Mouse (Mus musculus): ENCODE data around the gene 4930578G10Rik. TPM values are rescaled to one million over a fixed set of nuclear protein-coding genes. Genes with fewer than 3 reads are reported as not detected.

4930578G10Rik gene
- total and polyA plus RNA-seq, 2 experiments from 2014 or later = not detected

DNA sequence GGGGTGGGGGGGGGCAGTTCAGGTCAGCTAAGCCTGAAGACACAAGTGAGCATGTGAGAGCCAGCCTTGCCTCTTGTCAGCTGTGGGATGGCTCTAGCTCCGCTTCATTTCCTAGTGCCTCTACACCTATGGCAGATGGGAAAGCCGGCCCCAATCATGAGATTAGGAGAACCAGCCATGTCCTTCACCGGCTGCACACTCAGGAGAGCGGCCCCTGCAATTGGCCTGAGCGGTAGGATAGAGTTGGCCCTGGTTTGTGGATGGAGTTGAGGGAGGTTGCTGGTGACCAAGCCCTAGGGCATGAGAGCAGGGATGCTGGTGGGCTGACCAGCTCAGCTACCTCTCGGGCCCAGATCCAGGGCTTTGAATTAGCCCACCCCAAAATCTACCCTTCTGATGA is 153.5 kb downstream of the 4930578G10Rik start:
- H3K4me3 ChIP-seq (ENCODE audit: low read depth, low read length) = no peak overlapping the region
- TF ChIP-seq CTCF (IDR thresholded peaks at IDR 0.05; ENCODE audit: low read depth) (no peak), EP300 (IDR thresholded peaks at IDR 0.05; ENCODE audit: low read depth) (no peak)
- H3K9me3 ChIP-seq (replicated peaks; ENCODE audit: control insufficient read depth, low read length) = no peaks in the 10 kb centered on the region

GRCm38 (mm10) chr4:42891176-42891575 is 155.8 kb downstream of the 4930578G10Rik start:
- no peak overlapping the region for H3K4me2 ChIP-seq (ENCODE audit: low read depth, low read length)
- WGBS = 61% methylated on average over 7 of the region's 7 CpGs
- H3K9me3 ChIP-seq (replicated peaks; ENCODE audit: control insufficient read depth, low read length) = no peaks in the 10 kb centered on the region
- no peak overlapping the region for H3K4me3 ChIP-seq (ENCODE audit: low read depth, low read length)
- no peaks in the 10 kb centered on the region for H3K27me3 ChIP-seq (ENCODE audit: control insufficient read depth, insufficient read depth, low read length)
- H3K9ac ChIP-seq (replicated peaks; ENCODE audit: low read depth, low read length) = no peak overlapping the region
- DNase-seq (ENCODE audit: low spot score) = no peak
- TF ChIP-seq CTCF (IDR thresholded peaks at IDR 0.05; ENCODE audit: low read depth) (no peak), EP300 (IDR thresholded peaks at IDR 0.05; ENCODE audit: low read depth) (no peak)
- ATAC-seq (ENCODE audit: insufficient read depth, low read depth) = no peak
- H3K27ac ChIP-seq (ENCODE audit: low read depth) = no peak overlapping the region
- no peaks in the 10 kb centered on the region for H3K4me1 ChIP-seq (ENCODE audit: control insufficient read depth, insufficient read depth)
- no peaks in the 10 kb centered on the region for H3K36me3 ChIP-seq (replicated peaks; ENCODE audit: control insufficient read depth, insufficient read depth, low read length)

More for the DNA sequence above, 153.5 kb downstream of the 4930578G10Rik start:
- Histone ChIP-seq H3K27me3 (ENCODE audit: control insufficient read depth, insufficient read depth, low read length) (no peaks in the 10 kb centered on the region), H3K27ac (ENCODE audit: low read depth) (no peak overlapping the region), H3K4me1 (ENCODE audit: control insufficient read depth, insufficient read depth) (no peaks in the 10 kb centered on the region), H3K4me2 (ENCODE audit: low read depth, low read length) (no peak overlapping the region), H3K36me3 (replicated peaks; ENCODE audit: control insufficient read depth, insufficient read depth, low read length) (no peaks in the 10 kb centered on the region), H3K9ac (replicated peaks; ENCODE audit: low read depth, low read length) (no peak overlapping the region)
- no peak for DNase-seq (ENCODE audit: low spot score)
- ATAC-seq (ENCODE audit: insufficient read depth, low read depth) = no peak
- WGBS = 81% methylated on average over 6 of the region's 6 CpGs

DNA sequence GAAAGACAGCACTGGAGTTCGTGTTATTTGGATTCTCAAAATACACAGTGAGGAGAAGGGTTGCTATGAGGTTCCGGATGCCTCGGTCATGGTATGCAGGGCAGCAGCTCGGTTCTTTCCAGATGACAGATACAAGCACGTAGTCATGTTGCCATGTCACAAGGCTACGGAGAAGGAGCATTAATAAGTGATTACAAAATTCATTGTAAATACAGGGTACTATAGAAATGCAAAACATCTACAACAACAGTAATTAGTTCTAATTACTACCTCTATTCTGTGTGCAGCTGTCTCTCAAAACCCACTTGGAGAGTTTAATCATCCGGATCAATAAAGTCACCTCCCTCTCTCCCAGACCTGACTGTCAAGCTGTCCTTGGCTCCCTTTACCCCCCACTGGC is 159.8 kb downstream of the 4930578G10Rik start:
- no peak for DNase-seq (ENCODE audit: low spot score)
- 73% methylated on average over 7 of the region's 7 CpGs for WGBS
- H3K9me3 ChIP-seq (replicated peaks; ENCODE audit: control insufficient read depth, low read length) = no peaks in the 10 kb centered on the region
- H3K27me3 ChIP-seq (ENCODE audit: control insufficient read depth, insufficient read depth, low read length) = 0 out of 2 replicates have a peak, but pooled peaks cover 3% of the 10 kb centered on the region
- no peak overlapping the region for H3K27ac ChIP-seq (ENCODE audit: low read depth)
- no peak for TF ChIP-seq CTCF (IDR thresholded peaks at IDR 0.05; ENCODE audit: low read depth)
- TF ChIP-seq EP300 (IDR thresholded peaks at IDR 0.05; ENCODE audit: low read depth) = no peak
- H3K4me2 ChIP-seq (ENCODE audit: low read depth, low read length) = no peak overlapping the region
- no peak overlapping the region for H3K9ac ChIP-seq (replicated peaks; ENCODE audit: low read depth, low read length)
- no peak for ATAC-seq (ENCODE audit: insufficient read depth, low read depth)
- H3K4me1 ChIP-seq (ENCODE audit: control insufficient read depth, insufficient read depth) = no peaks in the 10 kb centered on the region
- H3K4me3 ChIP-seq (ENCODE audit: low read depth, low read length) = no peak overlapping the region
- no peaks in the 10 kb centered on the region for H3K36me3 ChIP-seq (replicated peaks; ENCODE audit: control insufficient read depth, insufficient read depth, low read length)

Other genes with a start within 250 kb of the 4930578G10Rik start
- gene Fam205a2, start 207.4 kb upstream of the 4930578G10Rik start, total RNA-seq (2014; rRNA removed; ENCODE audit: low replicate concordance) = not detected in 2 replicates
- gene Fam205a2, start 207.4 kb upstream of the 4930578G10Rik start, polyA plus RNA-seq (2015; fragmentation: Nextera tagmentation; extraction: Ambion mirVana) = not detected in 2 replicates
- not detected in 2 replicates for gene Gm10591, start 123.3 kb upstream of the 4930578G10Rik start, total RNA-seq (2014; rRNA removed; ENCODE audit: low replicate concordance)
- 0.45 TPM in 1 of 2 replicates, not detected in the other for gene Gm10591, start 123.3 kb upstream of the 4930578G10Rik start, polyA plus RNA-seq (2015; fragmentation: Nextera tagmentation; extraction: Ambion mirVana)
- not detected in 2 replicates for gene Gm2564, start 105.8 kb upstream of the 4930578G10Rik start, total RNA-seq (2014; rRNA removed; ENCODE audit: low replicate concordance)
- gene Gm2564, start 105.8 kb upstream of the 4930578G10Rik start, polyA plus RNA-seq (2015; fragmentation: Nextera tagmentation; extraction: Ambion mirVana) = 0.22 and 0.27 TPM in 2 replicates
- not detected in 2 replicates for gene Ccl27b, start 80.3 kb upstream of the 4930578G10Rik start, total RNA-seq (2014; rRNA removed; ENCODE audit: low replicate concordance)
- gene Ccl27b, start 80.3 kb upstream of the 4930578G10Rik start, polyA plus RNA-seq (2015; fragmentation: Nextera tagmentation; extraction: Ambion mirVana) = not detected in 2 replicates
- not detected in 2 replicates for gene Il11ra2, start 73.7 kb upstream of the 4930578G10Rik start, total RNA-seq (2014; rRNA removed; ENCODE audit: low replicate concordance)
- not detected in 2 replicates for gene Il11ra2, start 73.7 kb upstream of the 4930578G10Rik start, polyA plus RNA-seq (2015; fragmentation: Nextera tagmentation; extraction: Ambion mirVana)
- not detected in 2 replicates for gene Ccl19, start 21.0 kb downstream of the 4930578G10Rik start, total RNA-seq (2014; rRNA removed; ENCODE audit: low replicate concordance)
- gene Ccl19, start 21.0 kb downstream of the 4930578G10Rik start, polyA plus RNA-seq (2015; fragmentation: Nextera tagmentation; extraction: Ambion mirVana) = not detected in 2 replicates
- 13.1 and 21.8 TPM in 2 replicates for gene Ccl21a, start 38.4 kb downstream of the 4930578G10Rik start, total RNA-seq (2014; rRNA removed; ENCODE audit: low replicate concordance)
- gene Ccl21a, start 38.4 kb downstream of the 4930578G10Rik start, polyA plus RNA-seq (2015; fragmentation: Nextera tagmentation; extraction: Ambion mirVana) = 19.0 and 26.8 TPM in 2 replicates
- gene Fam205a1, start 118.3 kb downstream of the 4930578G10Rik start, total RNA-seq (2014; rRNA removed; ENCODE audit: low replicate concordance) = not detected in 2 replicates
- gene Fam205a1, start 118.3 kb downstream of the 4930578G10Rik start, polyA plus RNA-seq (2015; fragmentation: Nextera tagmentation; extraction: Ambion mirVana) = not detected in 2 replicates
- gene Gm12394, start 121.2 kb downstream of the 4930578G10Rik start, total RNA-seq (2014; rRNA removed; ENCODE audit: low replicate concordance) = not detected in 2 replicates
- 0.05 and 0.07 TPM in 2 replicates for gene Gm12394, start 121.2 kb downstream of the 4930578G10Rik start, polyA plus RNA-seq (2015; fragmentation: Nextera tagmentation; extraction: Ambion mirVana)
- gene Fam205c, start 138.7 kb downstream of the 4930578G10Rik start, total RNA-seq (2014; rRNA removed; ENCODE audit: low replicate concordance) = not detected in 2 replicates
- 0.18 and 0.23 TPM in 2 replicates for gene Fam205c, start 138.7 kb downstream of the 4930578G10Rik start, polyA plus RNA-seq (2015; fragmentation: Nextera tagmentation; extraction: Ambion mirVana)
- gene Phf24, start 181.1 kb downstream of the 4930578G10Rik start, total RNA-seq (2014; rRNA removed; ENCODE audit: low replicate concordance) = 4.1 and 13.2 TPM in 2 replicates
- gene Phf24, start 181.1 kb downstream of the 4930578G10Rik start, polyA plus RNA-seq (2015; fragmentation: Nextera tagmentation; extraction: Ambion mirVana) = 5.0 and 5.3 TPM in 2 replicates
- gene Dnajb5, start 214.3 kb downstream of the 4930578G10Rik start, total RNA-seq (2014; rRNA removed; ENCODE audit: low replicate concordance) = 41.8 and 59.1 TPM in 2 replicates
- gene Dnajb5, start 214.3 kb downstream of the 4930578G10Rik start, polyA plus RNA-seq (2015; fragmentation: Nextera tagmentation; extraction: Ambion mirVana) = 12.5 and 18.2 TPM in 2 replicates
- not detected in 2 replicates for gene 1700022I11Rik, start 234.1 kb downstream of the 4930578G10Rik start, total RNA-seq (2014; rRNA removed; ENCODE audit: low replicate concordance)
- 0.19 and 0.41 TPM in 2 replicates for gene 1700022I11Rik, start 234.1 kb downstream of the 4930578G10Rik start, polyA plus RNA-seq (2015; fragmentation: Nextera tagmentation; extraction: Ambion mirVana)